Mouse (Mus musculus) erythroblast, embryonic 14.5 days (primary cell): ENCODE data around the gene Nars2. TPM values are rescaled to one million over a fixed set of nuclear protein-coding genes. Genes with fewer than 3 reads are reported as not detected.

Source experiments
- H3K27me3 ChIP-seq: 2 replicates; pipeline ENCODE4 v1.6.1; 2012; ENCODE audit warnings: inconsistent platforms; ENCODE audit not compliant: control insufficient read depth
- H3K36me3 ChIP-seq: 2 replicates; pipeline ENCODE4 v1.6.1; 2012; ENCODE audit warnings: mild to moderate bottlenecking, inconsistent platforms; ENCODE audit not compliant: control insufficient read depth
- H3K4me1 ChIP-seq: 2 replicates; pipeline ENCODE4 v1.6.1; 2012; ENCODE audit warnings: inconsistent platforms; ENCODE audit not compliant: control insufficient read depth
- H3K4me3 ChIP-seq: replicated peaks from 2 replicates; pipeline ENCODE3; 2012; ENCODE audit warnings: moderate library complexity, mild to moderate bottlenecking, inconsistent platforms
- H3K9me3 ChIP-seq: 2 replicates; pipeline ENCODE4 v1.6.1; 2012; ENCODE audit warnings: low read length, inconsistent platforms, mixed read lengths; ENCODE audit not compliant: control insufficient read depth
- GATA1 ChIP-seq: IDR thresholded peaks from 2 replicates; pipeline ENCODE4 v1.6.1; 2012; ENCODE audit warnings: low read length, inconsistent platforms, mixed read lengths
- TAL1 ChIP-seq: IDR thresholded peaks from 3 replicates; pipeline ENCODE4 v1.6.1; 2012; ENCODE audit warnings: low read length, inconsistent platforms, mixed read lengths
- polyA plus RNA-seq: library from polyadenylated mRNA; stranded (reverse); fragments of >175 nt; gene quantifications from 2 replicates; pipeline ENCODE4 v1.2.3, GENCODE M21; 2012

Nars2 gene
- polyA plus RNA-seq: 0.23 and 0.28 TPM in 2 replicates

DNA sequence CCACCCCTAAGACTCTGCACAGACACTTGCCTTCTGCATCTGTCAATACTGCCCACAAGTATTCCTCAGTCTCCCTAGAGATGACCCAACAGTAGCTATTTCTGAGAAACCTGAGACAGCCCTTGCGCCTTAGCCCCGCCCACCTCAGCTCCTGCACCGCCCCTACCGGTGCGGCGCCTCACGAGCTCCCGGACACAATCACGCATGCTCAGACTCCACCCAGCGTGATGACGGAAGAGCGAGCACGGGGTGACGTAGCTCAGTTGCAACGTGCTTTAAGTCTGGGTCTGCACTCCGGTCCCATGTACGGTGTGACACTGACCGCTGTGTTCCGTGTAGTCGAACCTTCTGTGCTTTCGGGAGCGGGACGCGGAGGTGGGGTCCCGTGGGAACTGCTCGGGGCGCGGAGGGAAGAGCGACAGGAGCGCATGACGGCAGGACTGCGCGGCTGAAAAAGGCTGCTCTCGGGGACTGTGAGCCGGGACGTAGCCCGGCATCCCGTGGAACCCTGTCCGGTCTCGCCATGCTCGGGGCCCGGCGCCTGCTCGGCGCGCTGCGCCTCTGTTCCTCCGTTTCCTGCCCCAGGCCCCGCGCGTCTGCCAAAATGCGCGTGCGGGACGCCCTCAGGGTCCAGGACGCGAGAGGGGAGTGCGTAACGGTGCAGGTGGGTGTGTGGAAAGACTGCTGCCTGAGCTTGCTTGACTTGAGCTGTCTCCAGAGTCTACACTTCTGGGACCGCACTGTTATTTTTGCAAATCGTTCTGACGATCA is at the start of gene Nars2:
Nars2 (plus strand) TSS at position 225 of the 771 bp plus-strand sequence.
- peaks cover 32% of the 10 kb centered on the region for H3K4me1 ChIP-seq
- TF ChIP-seq TAL1: no peak
- TF ChIP-seq GATA1: no peak
- peaks cover 7% of the 10 kb centered on the region; the same call in 1 of the 2 replicates for H3K27me3 ChIP-seq
- no peaks in the 10 kb centered on the region for H3K9me3 ChIP-seq
- H3K4me3 ChIP-seq: peak within 1 kb of the TSS; percentile 75
- H3K36me3 ChIP-seq: peaks cover 9% of the 10 kb centered on the region

DNA sequence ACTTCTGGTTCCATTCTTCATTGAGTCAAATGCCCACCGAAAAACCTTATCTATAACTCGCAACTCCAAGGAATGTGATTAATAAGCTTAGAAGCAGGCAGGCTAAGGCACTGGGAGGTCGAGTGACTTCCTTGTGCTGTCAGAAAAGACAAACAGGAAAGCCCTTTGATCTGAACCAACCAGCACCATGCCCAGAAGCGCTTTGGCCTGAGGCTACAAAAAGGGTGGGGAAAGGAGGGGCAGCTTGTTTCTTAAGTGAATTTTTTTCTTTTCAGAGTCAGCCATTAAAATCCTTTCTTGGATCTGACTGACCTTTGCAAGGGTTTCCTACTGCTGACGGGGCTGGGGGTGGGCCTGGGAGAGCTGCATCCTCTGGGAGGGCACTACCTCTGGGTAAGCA is 49.1 kb upstream of the Nars2 start:
- H3K36me3 ChIP-seq: no peaks in the 10 kb centered on the region
- H3K27me3 ChIP-seq: no peaks in the 10 kb centered on the region
- TF ChIP-seq GATA1 (no peak), TAL1 (no peak)
- no peaks in the 10 kb centered on the region for H3K9me3 ChIP-seq
- H3K4me1 ChIP-seq: no peaks in the 10 kb centered on the region
- no peak overlapping the region for H3K4me3 ChIP-seq

DNA sequence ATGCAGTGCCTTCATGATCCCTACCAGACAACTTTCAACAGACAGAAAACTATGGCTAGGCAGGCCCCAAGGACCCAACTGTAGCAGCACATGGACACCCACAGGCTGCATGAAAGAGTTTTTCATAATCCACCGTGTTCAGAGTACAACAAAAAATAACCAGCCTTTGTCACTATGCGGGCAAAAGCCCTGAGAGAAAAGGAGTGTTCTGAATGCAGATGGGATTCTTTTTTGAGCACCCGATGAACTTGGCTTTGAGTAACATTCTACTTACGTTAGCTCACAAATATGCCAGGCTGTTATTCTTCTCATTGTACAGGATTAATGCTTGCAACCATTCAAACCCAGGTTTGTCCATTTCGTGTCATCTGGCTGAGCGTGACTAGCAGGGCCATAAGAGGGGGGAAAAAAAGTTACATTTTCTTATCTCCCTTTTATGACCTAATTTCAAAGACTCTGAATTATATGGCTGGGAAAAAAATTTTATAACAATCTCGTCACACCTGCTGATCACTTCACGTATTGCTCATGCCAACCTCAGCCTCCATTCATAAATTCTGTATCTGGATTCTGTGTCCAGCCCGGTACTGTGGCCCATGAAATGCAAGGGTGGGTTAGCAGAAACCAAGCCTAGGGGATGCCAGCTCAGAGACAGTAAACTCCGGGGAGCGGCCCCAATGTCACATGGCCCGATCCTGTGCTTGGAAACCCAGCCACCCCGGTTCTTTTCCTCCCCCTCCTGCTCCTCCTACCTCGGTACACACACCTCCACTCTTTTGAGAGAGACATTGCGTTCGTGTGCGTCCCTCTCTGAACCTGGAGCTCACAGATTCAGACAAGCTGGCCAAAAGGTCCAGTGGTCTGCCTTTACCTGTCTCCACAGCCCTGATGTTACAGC is 48.0 kb upstream of the Nars2 start:
- Histone ChIP-seq H3K4me3 (no peak overlapping the region), H3K4me1 (no peaks in the 10 kb centered on the region), H3K9me3 (no peaks in the 10 kb centered on the region), H3K36me3 (no peaks in the 10 kb centered on the region), H3K27me3 (no peaks in the 10 kb centered on the region)
- TF ChIP-seq TAL1 (no peak), GATA1 (no peak)

DNA sequence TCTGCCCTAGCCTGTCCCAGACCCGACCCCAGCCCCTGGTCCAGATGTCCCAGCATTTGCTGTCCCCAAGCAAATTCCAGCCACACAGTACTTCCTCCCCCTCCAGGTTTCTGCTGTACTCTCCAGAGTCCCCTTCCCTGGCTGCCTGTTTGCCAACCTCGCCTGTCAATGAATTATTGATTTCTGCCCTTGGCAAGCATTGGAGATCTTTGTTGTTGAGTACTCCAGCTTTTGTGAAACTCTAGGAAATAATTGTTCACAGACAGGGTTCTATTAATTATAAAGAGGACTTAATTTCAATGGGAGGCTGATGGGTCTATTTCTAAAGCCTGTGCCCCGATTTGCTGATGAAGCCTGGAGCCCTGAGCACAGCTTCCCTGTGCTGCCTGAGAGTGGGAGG is 46.9 kb upstream of the Nars2 start:
- H3K36me3 ChIP-seq: no peaks in the 10 kb centered on the region
- H3K27me3 ChIP-seq: no peaks in the 10 kb centered on the region
- H3K9me3 ChIP-seq: no peaks in the 10 kb centered on the region
- H3K4me1 ChIP-seq: no peaks in the 10 kb centered on the region
- H3K4me3 ChIP-seq: no peak overlapping the region
- TF ChIP-seq GATA1 (no peak), TAL1 (no peak)

DNA sequence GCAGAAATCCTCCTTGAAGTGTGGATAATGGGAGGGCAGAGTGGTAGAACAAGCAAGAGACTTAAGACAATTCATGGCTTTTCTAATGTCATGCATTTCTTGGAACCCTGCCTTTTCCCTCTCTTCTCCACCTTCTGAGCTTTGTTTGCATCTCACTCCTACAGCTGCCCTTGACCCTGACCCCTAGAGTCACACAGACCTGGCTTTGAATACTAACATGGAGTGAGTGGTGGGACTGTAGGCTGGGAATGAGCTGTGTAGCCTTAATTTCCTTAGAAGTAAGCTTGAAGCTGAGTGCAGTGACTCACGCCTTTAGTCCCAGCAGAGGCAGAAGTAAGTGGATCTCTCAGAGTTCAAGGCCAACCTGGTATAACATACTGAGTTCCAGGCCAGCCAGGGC is 46.4 kb upstream of the Nars2 start:
- Histone ChIP-seq H3K36me3 (no peaks in the 10 kb centered on the region), H3K27me3 (no peaks in the 10 kb centered on the region), H3K4me3 (no peak overlapping the region), H3K4me1 (no peaks in the 10 kb centered on the region), H3K9me3 (no peaks in the 10 kb centered on the region)
- no peak for TF ChIP-seq TAL1
- TF ChIP-seq GATA1: no peak

DNA sequence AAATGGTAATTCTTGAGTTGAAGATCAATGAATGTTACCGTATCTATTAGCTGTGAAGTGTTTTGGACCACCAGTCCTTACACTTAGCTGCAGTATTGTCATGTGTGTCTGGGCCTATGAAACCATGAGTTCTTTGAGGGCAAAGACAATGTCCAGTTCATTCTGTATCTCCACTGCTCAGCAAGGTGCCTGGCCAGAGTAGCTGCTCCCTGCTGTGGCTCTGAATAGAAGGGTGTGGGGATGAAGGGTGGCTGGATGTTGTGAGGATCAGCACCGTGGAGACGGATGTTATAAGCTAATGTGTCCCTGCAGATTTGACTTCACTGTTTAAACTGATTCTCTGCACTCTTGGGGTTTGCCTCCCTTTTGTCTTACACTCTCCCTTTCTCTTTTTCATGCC is 45.9 kb upstream of the Nars2 start:
- Histone ChIP-seq H3K9me3 (no peaks in the 10 kb centered on the region), H3K4me1 (no peaks in the 10 kb centered on the region), H3K27me3 (no peaks in the 10 kb centered on the region), H3K36me3 (no peaks in the 10 kb centered on the region), H3K4me3 (no peak overlapping the region)
- TF ChIP-seq TAL1: no peak
- TF ChIP-seq GATA1: no peak

DNA sequence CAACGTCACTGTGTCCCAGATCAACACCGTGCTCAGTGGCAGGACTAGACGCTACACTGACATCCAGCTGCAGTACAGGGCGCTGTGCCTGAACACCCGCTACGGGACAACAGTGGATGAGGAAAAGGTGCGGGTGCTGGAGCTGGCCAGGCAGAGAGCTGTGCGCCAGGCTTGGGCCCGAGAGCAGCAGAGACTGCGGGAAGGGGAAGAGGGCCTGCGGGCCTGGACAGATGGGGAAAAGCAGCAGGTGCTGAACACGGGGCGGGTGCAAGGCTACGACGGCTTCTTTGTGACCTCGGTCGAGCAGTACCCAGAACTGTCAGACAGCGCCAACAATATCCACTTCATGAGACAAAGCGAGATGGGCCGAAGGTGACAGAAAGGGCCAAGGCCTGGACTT is 45.1 kb upstream of the Nars2 start:
- no peaks in the 10 kb centered on the region for H3K36me3 ChIP-seq
- H3K4me1 ChIP-seq: no peaks in the 10 kb centered on the region
- H3K4me3 ChIP-seq: no peak overlapping the region
- no peaks in the 10 kb centered on the region for H3K9me3 ChIP-seq
- H3K27me3 ChIP-seq: no peaks in the 10 kb centered on the region
- TF ChIP-seq TAL1 (no peak), GATA1 (no peak)

DNA sequence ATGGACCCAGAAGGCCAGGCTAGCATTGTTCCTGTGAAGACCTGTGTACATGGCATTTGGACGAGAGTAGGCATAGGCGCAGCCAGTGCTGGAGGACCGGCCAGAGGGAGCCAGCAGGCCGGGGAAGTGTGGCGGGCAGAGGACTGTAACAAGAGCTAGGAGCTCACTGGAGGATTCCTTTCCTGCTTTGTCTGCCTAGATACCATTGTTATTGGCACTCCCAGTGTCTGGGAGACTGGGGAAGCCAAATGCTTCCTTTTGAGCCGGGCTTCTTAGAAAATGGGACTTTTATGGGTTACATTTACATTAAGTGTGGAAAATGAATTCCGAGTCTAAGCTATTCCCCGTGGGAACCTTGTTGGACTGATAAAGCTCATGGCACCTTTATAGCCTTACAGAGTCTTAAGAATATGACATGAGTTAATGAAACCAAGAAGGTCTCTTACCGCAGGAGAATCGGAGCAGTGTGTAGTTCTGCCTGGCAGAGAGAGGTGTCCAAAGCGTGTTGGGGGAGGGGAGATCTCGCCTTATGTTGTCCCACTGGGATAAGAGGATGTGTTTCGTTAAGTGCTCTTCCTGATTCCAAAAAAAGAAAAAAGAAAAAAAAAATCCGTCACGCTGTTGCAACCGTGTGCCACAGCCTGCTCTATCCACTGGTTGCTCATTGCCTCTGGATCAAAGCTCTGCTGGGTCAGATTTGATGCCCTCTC is 43.2 kb upstream of the Nars2 start:
- TF ChIP-seq TAL1: no peak
- no peak for TF ChIP-seq GATA1
- no peaks in the 10 kb centered on the region for H3K36me3 ChIP-seq
- no peaks in the 10 kb centered on the region for H3K4me1 ChIP-seq
- no peaks in the 10 kb centered on the region for H3K9me3 ChIP-seq
- H3K27me3 ChIP-seq: no peaks in the 10 kb centered on the region
- H3K4me3 ChIP-seq: no peak overlapping the region

DNA sequence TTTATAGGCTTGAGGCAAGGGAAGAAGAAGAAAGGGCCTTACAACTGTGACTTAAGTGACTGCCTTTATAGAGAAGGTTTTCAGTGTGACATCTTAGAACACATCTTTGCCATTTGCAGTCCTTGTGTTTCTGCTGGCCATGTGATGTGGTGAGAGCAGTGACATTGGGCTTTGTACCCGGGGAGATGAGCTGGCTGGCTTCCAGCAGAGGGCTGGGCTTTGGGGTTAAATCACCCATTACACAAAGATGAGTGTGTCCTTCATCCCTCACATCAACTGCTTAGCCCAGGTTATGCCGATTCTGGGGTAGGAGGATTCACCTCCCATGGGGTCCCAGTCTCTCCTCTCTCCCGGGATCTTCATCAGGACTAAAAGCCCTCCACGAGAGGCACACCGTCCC is 41.4 kb upstream of the Nars2 start:
- TF ChIP-seq GATA1: no peak
- no peak for TF ChIP-seq TAL1
- Histone ChIP-seq H3K9me3 (no peaks in the 10 kb centered on the region), H3K4me3 (no peak overlapping the region), H3K27me3 (no peaks in the 10 kb centered on the region), H3K36me3 (no peaks in the 10 kb centered on the region), H3K4me1 (no peaks in the 10 kb centered on the region)
